Mouse (Mus musculus) B cell, adult (primary cell): ENCODE results near the gene 1700025G04Rik. TPM values are rescaled to one million over a fixed set of nuclear protein-coding genes. Genes with fewer than 3 reads are reported as not detected.

ENCODE experiments used
- total RNA-seq: library from RNA; stranded (reverse); gene quantifications from 4 replicates; pipeline ENCODE4 v1.2.4, GENCODE M21; 2023; ENCODE audit not compliant: inconsistent age

The 1700025G04Rik gene
- total RNA-seq, result 0.24 to 0.94 TPM (median 0.37 TPM) in 4 replicates

GRCm38 (mm10) chr1:152090018-152090553 lies at the start of gene 1700025G04Rik:
Gene 1700025G04Rik (minus strand): TSS chr1:152090125.

